Mouse (Mus musculus): Measurements from ENCODE around the gene Trip10.

GRCm38 (mm10) chr17:57279591-57280224, 30.5 kb downstream of the Trip10 start:
- TF ChIP-seq POLR2A (IDR thresholded peaks at IDR 0.05; ENCODE audit: control insufficient read depth, low read depth, low read length) (no peak), CTCF (IDR thresholded peaks at IDR 0.05; ENCODE audit: control insufficient read depth, insufficient read depth, insufficient replicate concordance, low read depth, low read length) (no peak)
